Mouse (Mus musculus) T-helper 17 cell (primary cell): ENCODE measurements around the gene Naglu.

Experiments
- in situ Hi-C, 2 experiments: fragments of 300-600 bp; cut with MboI, MseI; formaldehyde crosslinking; loops; 1 replicate in 1 of 2; 2 replicates in 1 of 2; pipeline ENCODE4 v1.15.1; 2025; ENCODE audit warnings: high pct_unique_total_duplicates in 2 of 2

The Naglu gene

GRCm38 (mm10) chr11:101081659-101082058 is 11.8 kb downstream of the Naglu start:
- in situ Hi-C loops = loop anchor here in 1 of 2 experiments (5.0 kb wide), 1 partner anchor 101 kb away; no protein-coding TSS in a partner anchor

- in situ Hi-C loops = loop anchor here in 1 of 2 experiments (5.0 kb wide), 1 partner anchor 100 kb away; no protein-coding TSS in a partner anchor
Measured at GRCm38 (mm10) chr11:101082208-101083082, 12.6 kb downstream of the Naglu start, which contains the start of gene Coasy. Coasy (plus strand) TSS chr11:101082565.

- in situ Hi-C loops = loop anchor here in 1 of 2 experiments (5.0 kb wide), 1 partner anchor 99 kb away; no protein-coding TSS in a partner anchor
Measured at GRCm38 (mm10) chr11:101083083-101083697, 13.4 kb downstream of the Naglu start.

- in situ Hi-C loops = loop anchor here in 1 of 2 experiments (5.0 kb wide), 1 partner anchor 98 kb away; no protein-coding TSS in a partner anchor
Measured at GRCm38 (mm10) chr11:101084246-101084645, 14.4 kb downstream of the Naglu start.

GRCm38 (mm10) chr11:101084811-101085210 is 15.0 kb downstream of the Naglu start:
- in situ Hi-C loops = loop anchor here in 1 of 2 experiments (5.0 kb wide), 1 partner anchor 97 kb away; no protein-coding TSS in a partner anchor

GRCm38 (mm10) chr11:101085617-101086322 is 16.0 kb downstream of the Naglu start:
- in situ Hi-C loops = no loop called here

GRCm38 (mm10) chr11:101086323-101086674 is 16.5 kb downstream of the Naglu start:
- in situ Hi-C loops = no loop called here

GRCm38 (mm10) chr11:101086756-101087681 is 17.2 kb downstream of the Naglu start, which contains the start of gene Mlx:
Mlx (plus strand) TSS chr11:101087277.
- in situ Hi-C loops = no loop called here

- in situ Hi-C loops = no loop called here
Measured at GRCm38 (mm10) chr11:101087682-101088055, 17.9 kb downstream of the Naglu start.

GRCm38 (mm10) chr11:101089931-101090330 is 20.1 kb downstream of the Naglu start:
- in situ Hi-C loops = no loop called here

GRCm38 (mm10) chr11:101094930-101095313 is 25.1 kb downstream of the Naglu start:
- in situ Hi-C loops = no loop called here

- in situ Hi-C loops = no loop called here
Measured at GRCm38 (mm10) chr11:101095314-101096024, 25.7 kb downstream of the Naglu start, which contains the start of gene Psmc3ip. Psmc3ip (minus strand) TSS chr11:101095436.

- in situ Hi-C loops = no loop called here
Measured at GRCm38 (mm10) chr11:101098231-101098630, 28.4 kb downstream of the Naglu start.

- in situ Hi-C loops = no loop called here
Measured at GRCm38 (mm10) chr11:101103011-101103410, 33.2 kb downstream of the Naglu start.

GRCm38 (mm10) chr11:101109351-101109750 is 39.5 kb downstream of the Naglu start:
- in situ Hi-C loops = no loop called here

GRCm38 (mm10) chr11:101110708-101111107 is 40.9 kb downstream of the Naglu start:
- in situ Hi-C loops = no loop called here

- in situ Hi-C loops = no loop called here
Measured at GRCm38 (mm10) chr11:101111178-101111577, 41.4 kb downstream of the Naglu start.

GRCm38 (mm10) chr11:101112186-101112585 is 42.4 kb downstream of the Naglu start:
- in situ Hi-C loops = no loop called here

GRCm38 (mm10) chr11:101115564-101115963 is 45.8 kb downstream of the Naglu start:
- in situ Hi-C loops = no loop called here

GRCm38 (mm10) chr11:101118105-101118504 is 48.3 kb downstream of the Naglu start:
- in situ Hi-C loops = no loop called here
